Comparison of ENCODE assay signal across 7 mouse cellular contexts in the genomic region with DNA sequence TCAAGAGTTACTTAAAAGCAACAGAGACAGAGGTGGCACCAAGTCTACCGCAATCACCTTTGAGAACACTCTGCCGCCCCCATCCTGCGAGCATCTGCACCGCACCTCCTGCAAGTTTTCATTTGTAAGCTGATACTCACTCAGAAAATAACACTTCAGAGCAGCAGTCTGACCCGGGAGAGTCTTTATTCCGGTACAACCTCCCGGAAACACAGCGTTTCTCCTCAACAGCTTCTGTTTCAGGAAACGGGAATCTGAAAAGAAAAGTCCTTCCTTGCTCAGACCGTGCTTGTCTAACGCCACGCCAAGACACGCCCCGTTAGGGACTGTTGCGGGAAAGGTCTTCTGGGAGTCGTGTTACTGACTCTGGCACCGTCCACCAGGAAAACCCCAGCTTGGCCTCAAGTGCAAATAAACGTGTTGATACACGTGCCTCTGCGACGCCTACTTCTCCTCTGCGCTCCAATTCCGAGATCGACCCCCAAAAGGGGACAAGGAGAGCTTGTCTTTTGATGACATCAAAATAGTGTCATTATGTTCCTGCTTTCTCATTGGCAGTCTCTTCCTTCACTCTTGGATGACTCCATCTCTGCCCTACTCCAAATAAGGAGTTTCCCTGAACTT. TPM values are rescaled to one million over a fixed set of nuclear protein-coding genes. Genes with fewer than 3 reads are reported as not detected.
DNase-seq lines count a peak whose midpoint lies in the region.

A gene (minus strand): TSS at position 507 of the 624 bp plus-strand sequence.

- intact Hi-C loops in left cerebral cortex, postnatal 36 days (cut with DNase I), result no loop called here

- DNase-seq in NIH3T3 (ENCODE audit: low read depth), result peak; percentile 86
- peak; percentile 55 for DNase-seq in c-Kit-positive CD71-positive TER-119-negative erythroid progenitor cells, embryonic 14.5 days (ENCODE audit: low read depth)
- peak; percentile 52 to 65 for DNase-seq in gastrocnemius, adult 8-10 months (ENCODE audit: low spot score in 2 of 2)
- peak; percentile 75 for DNase-seq in induced T-regulatory cell, adult 2 months (ENCODE audit: low read depth)
- peak; percentile 26 to 34 for DNase-seq in left cerebral cortex, postnatal 36 days (ENCODE audit: low spot score in 2 of 2)
- DNase-seq in mesoderm, embryonic 11.5 days (ENCODE audit: low read depth, low spot score), result peak; percentile 51
- peak; percentile 48 to 79 for DNase-seq in spleen, adult 18-20 months

RNA-seq across cellular contexts. Expression of the gene that starts here (rescaled TPM):
- 1 to 10 TPM in 3 of 4 experiments, under 1 TPM in 1; 0.92 to 1.8 (median 1.6) TPM for total RNA-seq in gastrocnemius, adult 8-10 months (2022)
- total RNA-seq in left cerebral cortex, postnatal 36 days (2021), result 1 to 10 TPM; 3.0 to 4.6 TPM

Comparison
In these comparisons a context has a peak if more than half of its experiments do, and no peak if none do; other contexts are left out.
1. Peak in every context shown above with its lines: DNase-seq.
2. DNase-seq: peak in every context shown above with its lines; median percentile 86 in NIH3T3; 75 in induced T-regulatory cell, adult 2 months; 64 in spleen, adult 18-20 months; 58 in gastrocnemius, adult 8-10 months; 55 in c-Kit-positive CD71-positive TER-119-negative erythroid progenitor cells, embryonic 14.5 days; 51 in mesoderm, embryonic 11.5 days; 30 in left cerebral cortex, postnatal 36 days.